ENCODE assay signal across 20 mouse cellular contexts in genomic region chr9:49565846-49566245, GRCm38 (mm10).
A peak's percentile ranks its signal among the peaks of the same experiment; 100 is the strongest.
DNase-seq lines count a peak whose midpoint lies in the region; ATAC-seq lines count a peak whose summit lies in the region.
"Had no signal": no experiment of that assay in that cellular context is flagged by ENCODE, and none has a peak within 500 bp of the region (broad histone marks: within the 10 kb centered on the region; RNA-seq: fewer than 3 reads in every experiment).

No protein-coding gene starts in this region.

- no peaks in the 10 kb centered on the region for H3K9me3 ChIP-seq in neural tube, embryonic 15.5 days (replicated peaks)
- H3K9me3 ChIP-seq: embryonic facial prominence, embryonic 12.5 days; forebrain, embryonic 15.5 days; heart, embryonic 15.5 days; intestine, embryonic 15.5 days had no signal

- ATAC-seq in neural tube, embryonic 15.5 days (ENCODE audit: low FRiP score): no peak
- ATAC-seq: CD4-positive, CD25-positive, alpha-beta regulatory T cell, adult 4 months; forebrain, embryonic 15.5 days; intestine, embryonic 15.5 days had no signal

- 88% methylated on average over 2 of the region's 2 CpGs for WGBS in neural tube, embryonic 15.5 days

- DNase-seq in cerebellum, adult 11-12 months: peak; percentile 41
- DNase-seq in cerebellum, adult 11 months: no peak
- peak; percentile 7 to 18 for DNase-seq in heart, adult 18-20 months
- no peak for DNase-seq in heart, postnatal 36 days
- DNase-seq in brain, adult 2 months (ENCODE audit: low read depth, low spot score): peak; percentile 66
- peak; percentile 41 to 53 for DNase-seq in cerebellum, postnatal 25 days
- DNase-seq: adrenal gland, adult 8-10 months; B cell, adult 2 months; gastrocnemius, postnatal 36 days; heart, adult 11 months; kidney, adult 18-20 months had no signal

- no peak overlapping the region for H3K27ac ChIP-seq in neural tube, embryonic 15.5 days (replicated peaks)
- H3K27ac ChIP-seq: embryonic facial prominence, embryonic 12.5 days; forebrain, embryonic 15.5 days; heart, embryonic 15.5 days; hindbrain, embryonic 14.5 days; intestine, embryonic 15.5 days had no signal

- peaks cover 68% of the 10 kb centered on the region for H3K36me3 ChIP-seq in neural tube, embryonic 15.5 days
- H3K36me3 ChIP-seq: G1E had no signal

- peaks cover 21% of the 10 kb centered on the region for H3K4me1 ChIP-seq in neural tube, embryonic 15.5 days

- intact Hi-C loops in heart, postnatal 36 days (cut with DNase I): no loop called here

- H3K4me2 ChIP-seq in neural tube, embryonic 15.5 days: no peak overlapping the region
- H3K4me2 ChIP-seq: embryonic facial prominence, embryonic 12.5 days; forebrain, embryonic 15.5 days; heart, embryonic 11.5 days; heart, embryonic 15.5 days; hindbrain, embryonic 14.5 days; intestine, embryonic 15.5 days had no signal

- no peaks in the 10 kb centered on the region for H3K27me3 ChIP-seq in neural tube, embryonic 15.5 days (replicated peaks)
- H3K27me3 ChIP-seq: embryonic facial prominence, embryonic 12.5 days; forebrain, embryonic 15.5 days; heart, embryonic 15.5 days; intestine, embryonic 15.5 days had no signal

- H3K4me3 ChIP-seq in neural tube, embryonic 15.5 days (replicated peaks): no peak overlapping the region
- H3K4me3 ChIP-seq: embryonic facial prominence, embryonic 12.5 days; forebrain, embryonic 15.5 days; heart, embryonic 15.5 days; intestine, embryonic 15.5 days had no signal

- no peak overlapping the region for H3K9ac ChIP-seq in neural tube, embryonic 15.5 days (replicated peaks)
- H3K9ac ChIP-seq: embryonic facial prominence, embryonic 12.5 days; forebrain, embryonic 15.5 days; heart, embryonic 15.5 days; hindbrain, embryonic 14.5 days; intestine, embryonic 15.5 days had no signal

Comparison
In these comparisons a context has a peak if more than half of its experiments do, and no peak if none do; other contexts are left out.
1. DNase-seq: peak in cerebellum, adult 11-12 months (single experiment), heart, adult 18-20 months (2 of 2), brain, adult 2 months (single experiment) and cerebellum, postnatal 25 days (2 of 2); none in cerebellum, adult 11 months (single experiment) and heart, postnatal 36 days (0 of 2).